Mouse (Mus musculus): ENCODE data around the gene Tatdn3.

The Tatdn3 gene

GRCm38 (mm10) chr1:191062781-191063485, at the start of gene Tatdn3, which contains the start of gene Nsl1:
Gene Tatdn3, minus strand, starts transcription at chr1:191062932.
Gene Nsl1, plus strand, starts transcription at chr1:191063012.
- DNase-seq (ENCODE audit: low spot score in 2 of 2) = peak; percentile 92 to 99

GRCm38 (mm10) chr1:191111146-191111545, 48.4 kb upstream of the Tatdn3 start:
- DNase-seq (ENCODE audit: low spot score in 2 of 2) = no peak

GRCm38 (mm10) chr1:191109907-191110306, 47.2 kb upstream of the Tatdn3 start:
- no peak for DNase-seq (ENCODE audit: low spot score in 2 of 2)

DNA sequence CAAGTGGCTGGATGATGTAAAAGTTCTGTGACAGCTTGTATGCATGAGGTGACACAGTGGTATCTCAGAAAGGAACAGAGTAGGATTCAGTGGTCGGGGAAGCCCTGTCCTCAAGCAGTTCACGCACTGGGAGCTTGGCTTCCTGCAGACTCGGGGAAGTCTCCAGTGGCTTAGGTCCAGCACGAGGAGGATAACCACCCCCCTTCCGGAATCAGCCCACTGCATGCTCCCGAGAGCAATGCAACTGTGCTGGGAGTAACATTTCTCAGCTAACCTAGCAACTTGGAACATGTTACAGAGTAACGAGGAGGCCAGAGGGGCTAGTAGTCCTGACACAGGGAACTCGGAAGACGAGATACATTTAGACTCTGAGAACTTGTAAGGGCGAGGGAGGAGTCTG, 44.6 kb upstream of the Tatdn3 start:
- DNase-seq (ENCODE audit: low spot score in 2 of 2) = no peak

DNA sequence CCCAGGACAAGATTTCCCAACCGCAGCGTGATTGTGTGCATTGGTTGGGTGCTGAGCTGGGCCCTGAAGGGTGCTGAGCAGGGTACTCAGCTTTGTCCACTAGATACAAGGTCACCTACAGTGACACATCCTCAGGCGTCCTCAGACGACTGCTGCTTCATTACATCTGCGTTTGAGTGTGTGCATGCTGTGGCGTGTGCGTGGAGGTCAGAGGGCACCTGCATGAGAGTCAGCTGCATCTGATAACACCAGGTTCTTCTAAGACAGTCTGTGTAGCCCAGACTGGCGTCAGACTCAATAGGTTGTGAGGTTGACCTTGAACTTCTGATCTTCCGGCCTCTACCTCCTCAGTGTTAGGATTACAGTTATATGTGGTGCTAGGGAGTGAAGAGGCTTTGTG, 42.5 kb upstream of the Tatdn3 start:
- DNase-seq (ENCODE audit: low spot score in 2 of 2) = no peak

DNA sequence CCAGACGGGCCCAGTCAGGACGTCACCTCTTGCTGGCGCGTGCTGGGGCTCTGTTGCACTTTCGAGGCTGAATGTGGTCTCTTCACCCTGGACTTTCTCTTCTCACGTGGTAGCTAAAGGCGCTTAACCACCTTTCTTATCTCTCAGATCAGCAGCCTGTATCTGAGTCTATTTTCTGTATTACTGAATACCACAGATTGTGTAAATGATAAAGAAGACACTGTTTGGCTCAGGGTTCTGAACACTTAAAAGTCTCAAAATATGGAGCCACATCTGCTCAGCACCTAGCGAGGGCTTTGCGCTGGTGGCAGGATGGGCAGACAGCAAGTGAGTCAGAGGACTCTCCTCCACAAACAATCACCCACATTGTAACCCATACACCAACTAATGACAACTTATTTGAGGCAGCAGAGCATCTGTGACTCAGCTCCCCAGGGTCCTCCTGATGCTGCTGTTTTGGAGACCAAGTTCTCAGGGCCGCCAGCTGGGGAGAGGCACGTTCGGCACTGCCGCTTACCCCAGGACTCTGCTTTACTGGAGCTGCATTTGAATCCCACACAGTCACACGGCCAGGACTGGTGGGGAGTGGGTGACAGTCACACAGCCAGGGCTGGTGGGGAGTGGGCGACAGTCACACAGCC, 40.1 kb upstream of the Tatdn3 start:
- DNase-seq (ENCODE audit: low spot score in 2 of 2) = no peak

- DNase-seq (ENCODE audit: low spot score in 2 of 2) = no peak
Measured at GRCm38 (mm10) chr1:191099772-191100291, 37.1 kb upstream of the Tatdn3 start.

DNA sequence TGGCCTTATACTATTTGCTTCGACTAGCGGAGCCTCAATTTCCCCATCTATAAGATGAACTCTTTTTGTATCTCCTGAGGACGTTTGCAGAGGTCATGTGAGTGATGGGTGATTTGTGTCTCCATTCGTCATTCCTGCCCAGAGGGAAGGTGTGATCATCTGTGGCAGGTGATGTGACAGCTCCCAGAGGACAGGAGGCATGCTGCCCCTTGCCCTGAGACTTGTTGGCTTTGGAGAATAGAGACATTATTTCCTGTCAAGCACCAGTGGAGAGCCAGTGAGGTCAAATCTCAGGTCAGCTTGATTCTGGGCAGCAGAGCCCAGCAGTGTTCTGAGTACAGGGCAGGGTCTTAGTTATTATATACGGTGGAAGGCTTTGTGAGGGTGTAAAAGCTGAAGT, 36.4 kb upstream of the Tatdn3 start:
- no peak for DNase-seq (ENCODE audit: low spot score in 2 of 2)

- DNase-seq (ENCODE audit: low spot score in 2 of 2) = peak; percentile 26 to 77
Measured at GRCm38 (mm10) chr1:191097802-191098747, 35.3 kb upstream of the Tatdn3 start, which contains the start of gene Batf3. Gene Batf3, plus strand, starts transcription at chr1:191097847.

DNA sequence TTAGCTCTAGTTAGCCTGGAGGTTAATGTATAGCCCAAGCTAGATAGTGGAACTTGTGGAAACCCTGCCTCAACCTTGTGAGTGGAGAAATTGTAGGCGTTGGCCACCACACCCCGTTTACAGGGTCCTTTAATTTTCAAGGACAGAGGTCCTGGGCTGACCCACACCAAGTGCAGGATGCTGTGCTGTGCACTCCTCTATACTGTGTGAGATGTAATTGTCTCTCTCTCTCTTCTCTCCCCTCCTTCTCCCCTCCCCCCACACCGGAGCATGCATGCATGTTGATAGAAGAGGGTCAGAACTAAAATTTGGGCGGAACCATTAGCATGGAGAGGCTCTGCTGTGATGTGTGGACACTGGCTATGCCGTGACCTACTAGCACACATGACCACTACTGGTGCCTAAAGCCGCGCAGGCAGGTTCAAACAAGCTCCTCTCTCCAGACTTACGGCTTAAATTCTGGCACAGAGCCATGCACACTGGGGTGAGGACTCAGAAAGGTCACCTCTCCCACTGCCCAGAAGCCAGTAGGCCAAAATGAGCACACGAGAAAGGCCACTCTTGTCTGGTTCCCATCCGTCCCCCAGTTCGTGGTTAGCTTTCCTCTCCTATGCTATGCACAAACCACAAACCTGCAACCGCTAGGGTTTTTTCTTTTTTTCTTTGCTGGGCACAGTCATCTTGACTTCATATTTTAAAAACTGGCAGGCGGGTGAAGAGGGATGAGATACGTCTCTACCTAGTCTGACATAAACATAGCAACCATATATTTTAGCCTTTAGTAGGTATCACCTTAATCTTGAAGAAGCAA, 34.3 kb upstream of the Tatdn3 start:
- no peak for DNase-seq (ENCODE audit: low spot score in 2 of 2)

- DNase-seq (ENCODE audit: low spot score in 2 of 2) = no peak
Measured at GRCm38 (mm10) chr1:191095019-191095418, 32.3 kb upstream of the Tatdn3 start.

DNA sequence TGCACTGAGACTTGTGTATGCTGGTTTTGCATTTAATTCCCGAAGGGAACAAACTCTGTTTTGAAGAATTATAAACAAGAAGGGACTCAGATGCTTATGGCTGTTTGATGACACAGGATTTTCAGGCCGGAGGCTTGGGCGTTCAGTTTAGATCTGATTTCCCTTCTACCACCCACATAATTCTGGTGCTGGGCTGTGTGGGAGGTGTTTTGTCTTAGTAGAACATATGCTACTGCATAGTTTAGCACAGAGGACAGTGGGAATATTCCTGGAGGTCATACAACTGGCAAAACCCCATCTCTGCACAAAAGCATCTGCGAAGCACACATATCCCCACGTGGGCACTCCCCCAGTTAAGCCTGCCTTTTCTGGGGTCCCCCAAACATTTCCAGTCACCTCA, 30.8 kb upstream of the Tatdn3 start:
- no peak for DNase-seq (ENCODE audit: low spot score in 2 of 2)

GRCm38 (mm10) chr1:191092050-191092449, 29.3 kb upstream of the Tatdn3 start:
- DNase-seq (ENCODE audit: low spot score in 2 of 2) = no peak

- DNase-seq (ENCODE audit: low spot score in 2 of 2) = no peak
Measured at GRCm38 (mm10) chr1:191089355-191089754, 26.6 kb upstream of the Tatdn3 start.

GRCm38 (mm10) chr1:191087955-191088354, 25.2 kb upstream of the Tatdn3 start:
- DNase-seq (ENCODE audit: low spot score in 2 of 2) = no peak

DNA sequence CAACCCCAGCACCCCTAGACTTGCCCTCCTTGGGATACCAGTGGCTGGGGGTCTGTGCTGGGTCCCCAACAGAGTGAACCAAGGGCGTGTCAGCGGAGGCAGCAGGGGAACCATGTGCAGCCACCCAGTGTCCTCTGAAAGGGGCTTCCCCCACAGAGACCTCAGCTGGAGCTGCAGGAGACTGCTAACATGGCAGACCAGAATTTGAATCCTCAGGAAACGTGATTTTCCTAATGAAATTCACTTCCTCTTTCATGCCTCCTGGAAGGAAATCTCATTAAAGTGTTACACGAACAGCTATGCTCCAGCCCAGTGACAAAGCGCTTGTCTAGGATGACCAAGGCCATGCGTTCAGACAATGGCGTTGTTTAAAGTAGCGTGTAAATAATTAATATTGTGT, 24.2 kb upstream of the Tatdn3 start:
- DNase-seq (ENCODE audit: low spot score in 2 of 2) = no peak

DNA sequence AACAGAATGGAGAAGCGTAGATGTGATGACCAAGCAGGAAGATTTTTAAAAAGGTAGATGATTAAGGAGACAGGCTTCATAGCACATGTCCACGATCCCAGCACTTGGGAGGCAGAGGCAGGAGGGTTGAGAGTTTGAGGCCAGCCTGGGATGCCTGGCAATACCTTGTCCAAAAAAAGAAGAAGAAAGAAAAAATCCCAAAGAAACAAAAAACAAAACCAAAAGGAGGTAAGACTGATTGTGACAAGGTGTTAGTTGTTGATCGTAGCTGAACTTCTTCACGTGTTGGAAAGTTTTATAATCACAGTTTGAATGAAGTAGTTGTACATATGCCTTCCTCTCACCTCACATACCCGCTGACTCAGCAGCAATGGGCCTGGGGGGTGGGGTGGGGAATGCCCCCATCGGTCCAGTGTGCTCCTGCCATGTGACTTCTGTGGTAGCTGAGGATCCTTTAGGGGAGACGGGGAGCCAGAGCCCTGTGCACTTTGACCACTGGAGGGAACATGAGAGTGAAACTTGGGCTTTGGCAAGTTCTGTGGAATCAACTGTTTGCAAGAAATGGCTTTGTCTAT, 23.7 kb upstream of the Tatdn3 start:
- DNase-seq (ENCODE audit: low spot score in 2 of 2) = no peak

GRCm38 (mm10) chr1:191085597-191085996, 22.9 kb upstream of the Tatdn3 start:
- no peak for DNase-seq (ENCODE audit: low spot score in 2 of 2)

DNA sequence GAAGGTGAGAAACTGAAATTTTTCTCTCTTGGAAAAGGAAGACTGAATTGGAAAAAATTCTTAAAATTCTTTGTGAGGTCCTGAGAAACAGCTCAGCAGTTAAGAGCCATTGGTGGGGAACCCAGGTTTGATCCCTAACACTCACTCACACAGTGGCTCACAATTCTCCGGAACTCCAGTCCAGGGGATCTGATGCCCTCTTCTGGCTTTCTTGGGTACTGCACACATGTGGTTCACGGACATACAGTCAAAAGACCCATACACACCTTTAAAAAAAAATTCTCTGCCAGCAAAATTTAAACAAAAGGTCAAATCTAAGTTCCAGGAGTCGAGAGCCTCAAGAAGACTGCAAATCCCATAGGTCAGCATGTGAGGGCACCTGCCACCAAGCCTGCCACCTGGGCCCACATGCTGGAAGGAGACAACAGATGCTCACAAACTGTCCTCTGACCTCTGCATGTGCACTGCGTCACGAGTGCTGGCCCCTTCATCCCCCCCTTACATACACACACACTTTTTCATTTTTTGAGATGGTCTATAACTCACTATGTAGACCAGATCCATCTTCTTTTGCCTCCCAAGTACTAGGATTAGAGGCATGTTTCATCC, 22.3 kb upstream of the Tatdn3 start:
- peak; percentile 58 to 85 for DNase-seq (ENCODE audit: low spot score in 2 of 2)

- no peak for DNase-seq (ENCODE audit: low spot score in 2 of 2)
Measured at GRCm38 (mm10) chr1:191083230-191083629, 20.5 kb upstream of the Tatdn3 start.

Measured in spleen, postnatal 4 days (tissue).